Mouse (Mus musculus): Measurements from ENCODE around the gene Tatdn3.

Tatdn3 gene

DNA sequence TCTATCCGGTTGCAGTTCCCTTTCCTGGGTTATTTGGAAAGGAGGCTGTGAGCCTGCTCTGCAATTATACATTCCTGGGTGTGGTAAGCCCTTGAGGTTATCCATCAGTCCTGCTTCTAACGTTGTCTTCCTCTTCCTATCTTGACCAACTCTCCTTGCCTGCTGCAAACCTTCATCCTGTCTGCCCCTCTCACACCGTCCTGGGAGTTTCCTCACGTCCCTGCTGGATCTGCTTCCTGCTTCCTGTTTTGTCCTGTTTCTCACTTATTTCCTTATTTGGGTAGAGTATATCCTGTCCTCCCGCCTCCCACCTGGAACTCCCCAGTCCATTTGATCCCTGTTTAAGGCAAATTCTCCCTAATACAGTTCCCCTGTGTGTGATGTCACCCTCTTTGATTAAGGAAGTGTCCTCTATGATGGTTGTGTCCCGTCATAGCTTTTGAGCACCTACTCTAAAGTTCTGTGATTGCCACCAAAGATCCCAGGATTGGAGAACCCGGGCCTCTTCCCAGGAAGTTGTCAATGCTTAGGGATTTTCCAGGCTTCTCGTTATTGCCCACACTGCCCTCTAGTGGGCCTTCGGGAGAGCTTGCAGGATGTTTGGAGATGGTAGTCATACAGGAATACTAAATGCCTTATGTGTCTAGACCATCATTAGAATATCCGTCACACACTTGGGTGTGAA is 12.6 kb upstream of the Tatdn3 start:
- peak; percentile 79 for DNase-seq (ENCODE audit: low spot score)

DNA sequence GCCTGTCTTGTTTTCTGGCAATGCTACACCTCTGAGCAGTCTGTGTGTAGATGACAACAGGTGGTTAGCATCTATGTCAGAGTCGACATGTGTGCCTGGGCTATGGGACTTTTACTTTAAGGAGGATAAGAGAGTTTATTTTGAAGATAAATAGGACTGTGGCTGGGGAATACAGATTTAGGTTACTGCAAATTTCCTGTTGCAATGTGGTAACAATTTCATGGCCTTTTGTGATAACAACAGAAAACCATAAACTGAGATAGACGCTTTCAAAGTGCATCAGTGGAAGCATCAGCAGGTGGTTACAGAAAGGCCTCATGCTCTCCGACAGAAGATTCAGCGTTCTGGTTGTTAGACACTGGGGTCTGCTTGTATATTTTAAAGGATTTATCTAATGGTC is 10.8 kb upstream of the Tatdn3 start:
- no peak for DNase-seq (ENCODE audit: low spot score)

DNA sequence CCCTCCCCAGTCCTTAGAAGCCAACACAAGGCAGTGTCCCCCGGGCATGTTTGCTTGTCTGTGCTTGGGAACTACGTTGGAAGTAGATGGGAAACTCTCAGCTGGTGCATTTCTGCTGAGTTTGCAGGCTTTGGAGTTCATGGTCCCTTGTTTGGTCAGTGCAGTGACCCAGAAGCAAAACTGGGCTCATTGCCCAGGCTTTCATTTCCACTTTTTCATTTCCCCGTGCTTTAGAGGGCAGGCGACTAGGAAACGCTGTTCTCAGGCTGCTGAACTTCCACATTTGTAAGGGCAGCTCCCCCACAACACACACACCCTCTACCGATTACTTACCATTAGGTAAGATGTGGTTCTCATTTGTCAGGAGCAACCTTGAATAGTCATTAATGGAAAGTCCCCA is 10.3 kb upstream of the Tatdn3 start:
- DNase-seq (ENCODE audit: low spot score): no peak

DNA sequence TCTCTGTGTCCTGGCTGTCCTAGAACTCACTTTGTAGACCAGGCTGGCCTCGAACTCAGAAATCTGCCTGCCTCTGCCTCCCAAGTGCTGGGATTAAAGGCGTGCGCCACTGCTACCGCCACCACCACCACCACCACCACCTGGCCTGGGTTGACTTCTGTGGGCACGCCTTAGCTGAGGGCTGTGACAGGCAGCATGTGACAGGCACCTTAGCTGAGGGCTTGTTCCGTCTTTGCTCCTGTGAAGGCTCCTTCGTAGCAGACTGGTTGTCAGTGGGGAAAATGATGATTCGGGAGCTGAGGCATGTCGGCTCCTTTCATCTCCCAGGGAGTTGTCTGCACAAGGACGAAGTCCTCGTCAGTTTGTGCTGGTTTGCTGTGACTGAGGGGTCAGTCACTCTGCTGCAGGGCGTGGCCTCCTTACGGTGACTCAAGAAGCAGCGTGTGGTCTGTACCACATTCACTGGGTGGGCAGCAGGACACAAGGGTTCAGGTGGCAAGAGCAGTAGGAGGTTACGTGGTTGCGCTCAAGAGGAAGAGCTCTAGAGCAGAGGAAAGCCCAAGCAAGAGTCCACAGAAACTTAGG is 9.7 kb upstream of the Tatdn3 start:
- no peak for DNase-seq (ENCODE audit: low spot score)

DNA sequence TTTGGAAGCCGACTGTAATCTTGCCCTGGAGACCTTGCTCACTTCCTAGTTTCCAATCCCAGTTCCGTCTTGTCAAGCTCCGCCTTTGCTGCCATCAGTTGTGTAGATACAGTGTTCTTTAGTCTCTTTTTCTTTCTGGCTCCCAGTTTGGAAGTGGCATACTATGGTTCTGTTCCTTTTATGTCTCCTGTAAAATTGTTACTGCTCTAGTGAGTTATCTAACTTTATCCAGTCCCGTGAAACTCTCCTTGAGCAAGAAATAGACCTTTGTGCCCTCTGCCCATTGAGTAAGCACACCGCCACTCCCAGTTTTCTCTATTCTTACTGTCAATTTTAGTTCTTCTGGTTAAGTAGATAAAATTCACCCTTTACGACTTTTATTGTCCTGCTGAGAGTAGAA is 8.9 kb upstream of the Tatdn3 start:
- no peak for DNase-seq (ENCODE audit: low spot score)

DNA sequence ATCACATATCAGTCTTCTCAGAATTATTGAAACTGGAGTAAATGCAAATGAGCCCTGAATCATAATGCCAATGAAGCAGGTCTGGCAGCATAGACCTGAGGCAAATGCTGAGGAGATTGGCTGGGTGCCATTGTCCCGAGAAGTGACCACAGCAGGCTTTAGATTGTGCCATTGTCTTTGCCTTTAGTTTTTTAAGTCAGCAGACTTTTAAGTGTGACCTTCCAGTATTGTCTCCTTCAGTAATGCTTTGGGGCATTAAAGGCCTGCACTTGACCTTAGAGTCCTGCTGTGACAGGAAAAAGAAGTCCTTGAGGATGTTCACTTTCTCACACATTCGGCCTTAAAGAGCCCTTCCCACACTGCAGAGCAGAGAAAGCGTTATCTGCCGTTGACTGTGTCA is 7.5 kb upstream of the Tatdn3 start:
- DNase-seq (ENCODE audit: low spot score): no peak

DNA sequence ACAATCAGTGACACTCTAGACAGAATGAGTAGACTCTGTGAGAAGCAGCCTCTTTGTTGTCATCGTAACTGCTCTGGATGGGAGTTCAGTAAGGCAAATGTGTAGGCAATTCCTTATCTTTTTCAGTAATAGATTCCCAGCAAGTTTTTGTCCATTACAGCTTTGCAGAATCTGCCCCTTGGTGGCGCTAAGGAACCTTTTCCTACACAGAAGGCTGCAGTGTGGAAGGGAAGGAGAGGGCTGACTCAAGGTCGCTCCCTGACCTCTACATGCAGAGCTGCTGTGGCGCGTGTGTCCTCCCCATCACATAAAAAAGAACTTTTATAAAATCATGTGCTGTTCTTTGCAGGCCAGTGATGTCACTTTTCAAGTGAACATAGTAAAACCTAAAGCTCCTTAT is 5.6 kb upstream of the Tatdn3 start:
- peak; percentile 49 for DNase-seq (ENCODE audit: low spot score)

DNA sequence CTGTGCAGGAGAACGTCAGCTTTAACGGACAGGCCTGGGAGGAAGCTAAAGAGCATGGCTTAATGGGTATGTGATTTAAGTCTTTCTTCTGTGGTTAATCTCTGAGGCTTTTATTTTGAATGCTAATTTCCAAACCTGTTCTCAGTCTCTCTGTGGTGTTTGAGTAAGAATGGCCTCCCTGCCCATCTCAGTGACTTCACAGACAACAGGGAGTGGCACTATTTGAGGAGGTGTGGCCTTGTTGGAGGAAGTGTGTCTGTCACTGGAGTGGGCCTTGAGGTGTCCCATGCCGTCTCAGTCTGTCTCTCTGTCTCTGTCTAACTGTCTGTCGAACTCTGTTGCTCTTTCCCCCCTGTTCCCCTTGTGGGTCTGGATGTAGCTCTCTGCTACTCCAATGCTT is 2.5 kb upstream of the Tatdn3 start:
- DNase-seq (ENCODE audit: low spot score): no peak

DNA sequence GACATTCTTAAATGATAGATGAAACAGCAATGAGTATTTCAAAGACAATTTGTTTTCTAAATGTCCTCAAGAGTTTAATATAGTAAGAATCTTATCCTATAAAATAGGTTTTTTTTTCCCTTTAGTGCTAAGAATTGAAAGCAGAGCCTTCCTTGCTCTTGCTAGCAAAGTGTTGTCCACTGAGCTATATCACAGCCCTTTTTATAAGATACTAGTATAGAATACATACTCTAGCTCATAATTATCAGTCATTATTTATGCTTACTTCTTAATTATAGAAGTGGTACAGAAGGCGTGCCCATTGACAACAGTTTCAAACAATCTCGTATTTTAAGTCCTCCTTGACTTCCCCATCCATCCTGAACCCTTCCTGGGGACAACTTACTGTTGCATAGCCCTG is 1.8 kb upstream of the Tatdn3 start:
- no peak for DNase-seq (ENCODE audit: low spot score)

DNA sequence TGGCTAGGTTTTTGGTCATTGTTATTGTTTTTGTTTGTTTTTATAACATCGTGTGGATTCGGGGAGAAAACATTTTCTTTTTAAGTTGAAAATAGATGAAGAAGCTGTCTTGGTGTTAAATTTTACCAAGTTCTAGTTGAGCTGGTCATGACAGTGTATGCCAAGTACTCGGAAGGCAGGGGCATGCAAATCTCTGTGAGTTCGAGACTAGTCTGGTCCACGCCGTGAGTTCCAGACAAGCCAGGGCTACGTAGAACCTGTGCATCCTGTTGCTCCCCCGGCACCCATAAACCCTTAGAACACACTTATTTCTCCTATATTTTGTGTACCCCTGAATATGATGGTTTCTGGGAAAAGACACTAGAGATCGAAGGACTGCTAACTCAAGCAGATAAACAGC is 968 bp upstream of the Tatdn3 start:
- no peak for DNase-seq (ENCODE audit: low spot score)

DNA sequence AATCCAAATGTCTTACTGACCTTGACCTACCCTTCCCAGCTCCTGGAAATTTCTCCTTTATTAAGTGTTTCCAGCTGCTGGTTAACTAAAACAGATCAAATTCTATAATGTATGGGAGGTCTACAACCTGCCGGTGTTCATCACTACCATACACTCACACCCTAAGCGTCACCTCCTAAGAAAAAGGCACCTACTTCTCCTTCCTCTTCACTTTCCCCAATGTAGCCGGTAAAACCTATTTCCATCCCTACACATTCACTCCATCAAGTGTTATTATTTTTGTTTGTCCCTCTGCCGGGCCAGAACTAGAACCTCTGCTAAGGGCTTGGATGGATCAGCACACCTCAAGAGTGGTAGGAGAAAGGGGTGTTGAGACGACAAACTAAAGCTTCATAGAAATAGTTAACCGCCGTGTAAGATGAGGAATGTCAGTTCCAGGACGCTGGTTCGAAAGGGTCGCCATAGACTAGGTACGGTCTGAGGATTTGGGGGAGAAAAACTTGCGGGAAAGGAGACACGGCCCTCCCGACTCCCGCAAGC is 421 bp downstream of the Tatdn3 start:
- peak; percentile 29 for DNase-seq (ENCODE audit: low spot score)

DNA sequence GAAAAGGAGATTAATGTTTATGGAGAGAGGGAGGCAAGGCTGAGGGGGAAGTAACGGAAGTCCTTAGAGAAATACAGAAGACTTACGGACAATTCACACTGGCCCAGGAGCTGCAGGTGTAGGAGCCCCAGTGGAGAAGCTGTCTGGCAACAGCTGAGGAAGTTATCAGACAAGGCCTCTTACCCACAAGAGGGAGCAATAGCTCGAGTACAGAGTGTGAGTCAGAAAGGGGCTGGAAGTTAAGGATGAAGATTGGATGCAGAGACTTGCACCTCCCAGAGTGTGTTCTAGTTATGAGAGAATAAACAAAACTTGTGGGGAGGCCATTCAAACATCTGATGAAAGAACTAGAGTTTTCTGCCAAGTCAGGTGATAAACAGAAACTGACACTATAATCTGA is 5.3 kb downstream of the Tatdn3 start:
- DNase-seq (ENCODE audit: low spot score): no peak

DNA sequence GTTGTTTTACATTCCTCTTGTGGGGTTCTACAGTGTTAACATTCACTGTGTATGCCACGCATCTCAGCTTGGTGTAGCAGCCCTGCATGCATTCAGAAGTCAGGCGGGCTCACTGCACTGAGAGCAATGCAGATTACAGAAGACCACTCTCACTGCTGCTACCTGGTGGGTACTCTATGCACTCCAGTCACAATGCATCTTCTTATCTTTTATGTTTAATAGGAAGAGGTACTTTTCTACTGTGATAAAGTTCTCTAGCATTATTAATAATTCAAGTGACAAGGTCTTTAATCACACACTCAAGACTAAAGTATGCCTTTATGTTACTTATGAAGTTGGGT is 7.2 kb downstream of the Tatdn3 start:
- no peak for DNase-seq (ENCODE audit: low spot score)

DNA sequence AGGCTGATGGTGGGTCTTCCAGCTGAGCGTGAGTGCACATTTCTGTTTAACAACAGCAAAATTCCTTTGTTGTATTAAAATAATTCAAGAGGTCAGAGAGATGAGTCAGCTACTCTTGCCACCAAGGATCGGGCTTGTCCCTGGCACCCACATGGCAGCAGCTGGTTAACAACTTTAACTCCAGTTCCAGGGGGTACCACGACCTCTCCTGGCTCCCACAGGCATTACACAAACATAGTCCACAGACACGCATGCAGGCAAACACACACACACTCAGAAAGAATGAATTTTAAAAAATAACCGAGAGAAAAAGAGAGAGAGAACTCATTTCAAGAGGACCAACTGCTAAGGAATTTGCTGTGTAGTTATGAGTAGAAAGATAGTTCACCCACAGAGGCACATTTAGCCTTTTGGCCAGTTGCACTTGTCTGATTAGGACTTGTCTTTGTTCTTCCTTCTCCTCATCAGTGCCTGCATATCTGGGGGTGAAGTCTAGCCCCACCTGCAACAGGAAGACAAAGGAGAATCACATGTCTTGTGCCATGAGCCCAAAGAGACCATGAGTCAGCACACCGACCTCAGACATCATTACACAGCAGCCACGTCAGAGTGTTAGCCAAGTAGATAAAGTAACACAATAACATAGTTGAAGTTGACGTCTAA is 7.7 kb downstream of the Tatdn3 start:
- no peak for DNase-seq (ENCODE audit: low spot score)

DNA sequence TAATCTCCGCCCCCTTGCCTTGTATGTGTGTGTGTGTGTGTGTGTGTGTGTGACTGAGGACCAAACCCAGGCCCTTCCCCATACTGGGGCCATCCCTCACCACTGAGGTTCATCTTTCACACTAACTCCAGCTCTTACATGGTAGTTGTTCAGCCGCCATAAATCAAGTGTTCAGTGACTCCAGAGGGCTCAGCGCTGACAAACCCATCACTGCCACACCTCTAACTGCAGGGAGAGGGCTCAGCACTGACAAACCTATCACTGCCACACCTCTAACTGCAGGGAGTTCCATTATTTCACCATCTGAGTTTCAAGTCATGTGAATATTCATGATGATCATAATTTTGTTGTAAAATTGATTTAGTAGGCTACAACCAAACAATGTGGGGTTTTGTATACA is 9.2 kb downstream of the Tatdn3 start:
- no peak for DNase-seq (ENCODE audit: low spot score)

DNA sequence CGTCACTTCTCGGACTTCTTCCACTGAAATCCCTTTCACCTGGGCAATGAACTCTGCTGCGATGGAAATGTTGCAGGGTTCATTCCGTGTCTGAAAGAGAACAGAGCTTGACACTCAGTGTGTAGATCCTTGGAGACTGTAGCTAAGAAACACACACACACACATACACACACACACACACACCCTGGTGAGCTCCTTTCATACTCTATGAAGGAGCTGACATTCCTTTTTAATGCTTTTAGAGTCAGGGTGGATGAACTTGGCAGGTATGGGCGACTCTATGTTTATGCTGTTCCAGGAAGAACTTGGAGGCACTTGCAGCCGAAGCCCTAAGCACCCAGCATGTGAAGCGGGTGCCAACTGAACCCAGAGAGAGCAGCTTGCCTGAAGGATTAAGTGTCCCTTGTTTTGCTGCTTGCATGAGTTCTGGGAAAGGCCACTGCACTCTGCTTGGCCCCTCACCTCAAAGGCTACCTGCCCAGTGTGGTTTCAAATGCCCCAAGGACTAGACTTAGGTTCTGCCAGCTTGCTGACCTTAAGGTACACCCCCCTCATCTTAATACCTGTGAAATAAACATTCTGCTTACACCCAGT is 16.4 kb downstream of the Tatdn3 start:
- no peak for DNase-seq (ENCODE audit: low spot score)

DNA sequence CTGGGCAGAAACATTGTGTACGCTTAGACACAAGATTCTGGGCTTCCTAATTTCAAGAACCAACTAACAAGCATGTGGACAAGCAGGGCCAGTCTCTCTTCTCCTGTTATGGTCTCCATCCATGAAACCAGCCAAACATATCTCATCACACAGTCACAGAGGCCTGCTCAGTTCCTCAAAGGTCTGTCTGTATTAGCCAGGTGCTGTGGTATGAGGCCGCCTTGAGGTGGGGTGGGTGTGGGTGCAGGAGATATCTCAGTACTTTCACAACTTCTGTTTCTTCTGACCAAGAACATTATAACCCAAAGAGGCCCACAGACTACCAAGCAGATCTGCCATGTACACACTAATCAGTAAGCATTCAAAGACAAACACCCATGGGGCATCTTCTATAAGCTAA is 17.5 kb downstream of the Tatdn3 start:
- no peak for DNase-seq (ENCODE audit: low spot score)

DNA sequence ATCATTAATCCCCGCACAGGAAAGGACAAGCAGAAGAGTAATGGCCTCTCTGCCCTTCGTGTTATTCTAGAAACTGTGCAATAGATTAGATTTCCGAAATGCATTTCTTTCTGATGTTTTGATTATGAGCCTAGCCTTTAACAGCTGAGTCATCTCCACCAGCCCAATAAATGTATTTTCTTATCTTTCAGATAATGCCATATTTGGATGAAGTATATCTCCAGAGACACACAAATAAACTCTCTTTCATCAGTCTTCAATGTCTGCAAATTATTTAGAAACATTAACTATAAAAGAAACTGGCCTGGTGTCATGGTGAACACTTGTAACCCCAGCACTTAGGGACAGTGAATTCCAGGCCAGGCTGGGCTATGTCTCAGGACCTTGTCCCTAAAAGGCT is 20.0 kb downstream of the Tatdn3 start:
- no peak for DNase-seq (ENCODE audit: low spot score)

DNA sequence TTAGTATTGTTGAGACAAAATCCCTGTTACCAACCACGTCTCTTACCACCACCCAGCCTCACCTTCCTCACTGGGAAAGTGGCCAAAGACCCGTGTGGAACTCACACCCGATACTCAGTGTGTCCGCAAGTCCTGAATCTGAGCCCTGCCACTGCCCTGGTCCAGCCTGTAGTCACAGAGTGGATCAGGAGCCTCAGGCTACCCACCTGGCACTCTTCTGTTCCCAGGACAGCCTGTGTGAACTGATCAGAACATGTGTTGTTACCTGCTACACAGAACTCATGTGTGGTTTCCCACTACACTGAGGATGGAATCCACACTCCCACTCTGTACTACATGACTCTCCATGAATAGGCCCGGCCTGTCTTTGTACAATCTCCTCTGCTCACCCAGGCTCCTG is 20.6 kb downstream of the Tatdn3 start:
- DNase-seq (ENCODE audit: low spot score): no peak

DNA sequence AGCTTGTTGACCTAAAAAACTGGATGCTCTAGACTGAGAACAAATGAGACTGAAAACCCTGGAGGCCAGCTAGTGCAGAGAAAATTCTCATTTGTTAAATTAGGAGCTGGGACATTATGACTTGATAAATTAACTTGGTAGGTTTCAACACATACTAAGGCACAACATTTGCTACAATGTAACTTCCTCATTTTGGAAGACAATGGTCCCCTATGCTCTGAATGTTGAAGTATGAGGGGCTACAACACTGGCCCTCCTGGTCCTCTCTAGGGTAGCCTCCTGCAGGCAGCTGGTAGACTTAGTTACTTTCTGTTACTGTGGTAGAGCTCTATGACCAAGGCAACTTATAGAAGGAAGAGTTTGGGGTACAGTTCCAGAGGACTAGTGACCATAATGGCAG is 21.4 kb downstream of the Tatdn3 start:
- no peak for DNase-seq (ENCODE audit: low spot score)

DNA sequence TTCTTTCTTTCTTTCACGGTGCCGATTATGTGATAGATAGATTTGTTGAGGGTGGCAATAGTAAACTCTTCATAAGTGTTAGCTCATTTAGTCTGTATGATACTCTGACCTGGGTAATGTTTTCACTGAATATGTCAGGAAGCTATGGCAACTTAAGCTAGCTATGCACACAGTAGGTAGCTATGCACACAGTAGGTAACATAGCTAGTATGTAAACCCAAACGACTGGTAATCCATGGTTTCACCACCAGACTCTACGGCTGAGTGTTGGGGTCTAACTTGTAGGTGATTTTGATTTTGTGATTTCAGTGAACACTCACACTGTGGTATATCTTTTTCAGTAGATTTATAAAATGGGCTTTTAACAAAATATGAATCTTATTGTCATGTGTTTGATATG is 24.7 kb downstream of the Tatdn3 start:
- DNase-seq (ENCODE audit: low spot score): no peak

DNA sequence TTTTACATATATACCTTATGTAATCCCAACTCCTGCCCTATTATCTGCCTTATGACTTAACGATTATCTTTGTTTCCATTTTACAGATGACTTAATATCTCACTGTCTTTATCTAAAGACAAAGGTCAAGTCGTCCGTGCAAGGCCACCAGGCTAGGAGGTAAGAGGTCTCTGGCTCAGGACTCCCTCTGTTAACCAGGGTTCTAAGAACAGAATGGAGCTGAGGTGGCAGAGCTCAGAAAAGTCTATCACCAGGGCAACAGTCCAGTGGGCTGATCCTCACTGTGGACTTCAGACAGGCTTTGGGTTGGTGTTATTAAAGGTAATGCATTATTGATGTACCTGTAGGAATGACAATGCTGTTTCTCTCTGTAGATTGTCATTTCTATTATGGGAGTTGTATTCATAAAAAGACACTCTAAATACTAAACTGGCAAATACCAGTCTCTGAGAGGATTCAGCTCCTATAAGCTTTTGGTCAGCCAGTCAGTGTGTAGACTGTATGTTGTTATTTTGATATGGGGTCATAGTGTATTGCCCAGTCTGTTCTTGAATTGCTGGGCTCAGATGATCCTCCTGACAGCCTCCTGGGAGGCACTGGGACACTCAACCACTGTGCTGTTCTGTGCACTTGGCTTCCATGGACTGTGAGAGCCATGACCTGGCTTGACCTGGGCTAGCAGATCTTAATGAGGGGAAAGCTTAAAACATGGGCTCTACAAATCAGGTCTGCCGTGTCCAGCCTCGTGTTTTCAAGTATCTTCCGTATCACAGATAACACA is 26.0 kb downstream of the Tatdn3 start, which contains the start of gene Spata45:
Spata45 (plus strand) TSS at position 86 of the 781 bp plus-strand sequence.
- no peak for DNase-seq (ENCODE audit: low spot score)
